Mouse (Mus musculus) limb, embryonic 12.5 days (tissue): ENCODE data around the gene Gm20721. TPM values are rescaled to one million over a fixed set of nuclear protein-coding genes. Genes with fewer than 3 reads are reported as not detected.
A peak's percentile ranks its signal among the peaks of the same experiment; 100 is the strongest.

ENCODE experiments used
- ATAC-seq: fragments of 200-750 bp; cut with Nextera tagmentation; 2 replicates; pipeline ENCODE4 v1.8.0; 2017; ENCODE audit warnings: low read depth, moderate TSS enrichment; ENCODE audit not compliant: insufficient number of reproducible peaks, insufficient read depth, low FRiP score, low TSS enrichment
- H3K27ac ChIP-seq: fragments of 300-500 bp; sonication (generic); 2 replicates; pipeline ENCODE4 v1.5.1; 2016; ENCODE audit warnings: mild to moderate bottlenecking, moderate library complexity
- H3K27me3 ChIP-seq: fragments of 300-500 bp; sonication (generic); 2 replicates; pipeline ENCODE4 v1.6.1; 2016; ENCODE audit warnings: mild to moderate bottlenecking, moderate library complexity
- H3K36me3 ChIP-seq: fragments of 300-500 bp; sonication (generic); 2 replicates; pipeline ENCODE4 v1.6.1; 2016; ENCODE audit warnings: mild to moderate bottlenecking, moderate library complexity
- H3K4me1 ChIP-seq: fragments of 300-500 bp; sonication (generic); replicated peaks from 2 replicates; pipeline ENCODE4 v1.6.1; 2016
- H3K4me2 ChIP-seq: fragments of 300-500 bp; sonication (generic); 2 replicates; pipeline ENCODE4 v1.6.1; 2016; ENCODE audit warnings: mild to moderate bottlenecking, moderate library complexity
- H3K4me3 ChIP-seq: fragments of 300-500 bp; sonication (generic); replicated peaks from 2 replicates; pipeline ENCODE4 v1.5.1; 2016; ENCODE audit warnings: mild to moderate bottlenecking
- H3K9ac ChIP-seq: fragments of 300-500 bp; sonication (generic); replicated peaks from 2 replicates; pipeline ENCODE4 v1.6.1; 2016; ENCODE audit warnings: mild to moderate bottlenecking, moderate library complexity
- H3K9me3 ChIP-seq: fragments of 300-500 bp; sonication (generic); 2 replicates; pipeline ENCODE4 v1.6.1; 2016; ENCODE audit warnings: mild to moderate bottlenecking, moderate library complexity
- WGBS: fragments of 180-500 bp; shearing (Covaris S2); methylation state at CpG from one replicate; pipeline ENCODE4 v1.1.7; 2016; 5-methylcytosine and 5-hydroxymethylcytosine counted together
- polyA plus RNA-seq: library from polyadenylated mRNA; unstranded; fragments of >200 nt; fragmentation: Nextera tagmentation; extraction: Ambion mirVana; gene quantifications from 2 replicates; pipeline ENCODE4 v1.2.1, GENCODE M21; 2016

The Gm20721 gene
- polyA plus RNA-seq, 1 experiment from 2014 or later = 19.9 TPM

GRCm38 (mm10) chr2:174343566-174343965, 2.9 kb downstream of the Gm20721 start:
- Histone ChIP-seq H3K27me3 (no peaks in the 10 kb centered on the region), H3K4me2 (peak overlapping the region; percentile 44), H3K9me3 (0 out of 2 replicates have a peak, but pooled peaks cover 3% of the 10 kb centered on the region), H3K27ac (peak overlapping the region; percentile 82), H3K4me1 (peaks cover 58% of the 10 kb centered on the region), H3K9ac (no peak overlapping the region), H3K36me3 (peaks cover 79% of the 10 kb centered on the region), H3K4me3 (no peak overlapping the region)
- ATAC-seq = no peak
- 25% methylated on average over 1 of the region's 1 CpGs for WGBS

GRCm38 (mm10) chr2:174342793-174343400, 3.6 kb downstream of the Gm20721 start:
- no peak for ATAC-seq
- no peaks in the 10 kb centered on the region for H3K27me3 ChIP-seq
- no peak overlapping the region for H3K9ac ChIP-seq
- peaks cover 79% of the 10 kb centered on the region for H3K36me3 ChIP-seq
- 0 out of 2 replicates have a peak, but pooled peaks cover 3% of the 10 kb centered on the region for H3K9me3 ChIP-seq
- H3K27ac ChIP-seq = peak overlapping the region; percentile 82
- peaks cover 63% of the 10 kb centered on the region for H3K4me1 ChIP-seq
- no peak overlapping the region for H3K4me3 ChIP-seq
- WGBS = 52% methylated on average over 8 of the region's 8 CpGs
- peak overlapping the region; percentile 44 for H3K4me2 ChIP-seq

GRCm38 (mm10) chr2:174340893-174341580, 5.5 kb downstream of the Gm20721 start:
- H3K4me2 ChIP-seq = no peak overlapping the region
- ATAC-seq = no peak
- H3K9ac ChIP-seq = no peak overlapping the region
- no peak overlapping the region for H3K27ac ChIP-seq
- H3K4me3 ChIP-seq = no peak overlapping the region
- H3K36me3 ChIP-seq = peaks cover 76% of the 10 kb centered on the region
- WGBS = 92% methylated on average over 4 of the region's 4 CpGs
- H3K9me3 ChIP-seq = no peaks in the 10 kb centered on the region
- no peaks in the 10 kb centered on the region for H3K27me3 ChIP-seq
- H3K4me1 ChIP-seq = peaks cover 82% of the 10 kb centered on the region

- H3K4me3 ChIP-seq = no peak overlapping the region
- H3K27me3 ChIP-seq = no peaks in the 10 kb centered on the region
- H3K4me2 ChIP-seq = no peak overlapping the region
- 91% methylated on average over 3 of the region's 3 CpGs for WGBS
- no peaks in the 10 kb centered on the region for H3K9me3 ChIP-seq
- peaks cover 69% of the 10 kb centered on the region for H3K36me3 ChIP-seq
- H3K27ac ChIP-seq = no peak overlapping the region
- ATAC-seq = no peak
- no peak overlapping the region for H3K9ac ChIP-seq
- peaks cover 89% of the 10 kb centered on the region for H3K4me1 ChIP-seq
Observed at GRCm38 (mm10) chr2:174340229-174340892, 6.2 kb downstream of the Gm20721 start.

- Histone ChIP-seq H3K9me3 (no peaks in the 10 kb centered on the region), H3K27ac (no peak overlapping the region), H3K27me3 (no peaks in the 10 kb centered on the region), H3K4me1 (peaks cover 92% of the 10 kb centered on the region), H3K36me3 (peaks cover 69% of the 10 kb centered on the region), H3K4me2 (no peak overlapping the region), H3K9ac (no peak overlapping the region), H3K4me3 (no peak overlapping the region)
- ATAC-seq = no peak
- 88% methylated on average over 1 of the region's 1 CpGs for WGBS
Observed at GRCm38 (mm10) chr2:174339701-174340100, 6.8 kb downstream of the Gm20721 start.

- Histone ChIP-seq H3K4me1 (peaks cover 92% of the 10 kb centered on the region), H3K4me2 (no peak overlapping the region), H3K27me3 (no peaks in the 10 kb centered on the region), H3K9me3 (no peaks in the 10 kb centered on the region), H3K36me3 (peaks cover 60% of the 10 kb centered on the region), H3K27ac (no peak overlapping the region), H3K9ac (no peak overlapping the region), H3K4me3 (no peak overlapping the region)
- 91% methylated on average over 13 of the region's 13 CpGs for WGBS
- no peak for ATAC-seq
Observed at GRCm38 (mm10) chr2:174337275-174337674, 9.2 kb downstream of the Gm20721 start.

- Histone ChIP-seq H3K27me3 (no peaks in the 10 kb centered on the region), H3K36me3 (peaks cover 33% of the 10 kb centered on the region), H3K9ac (no peak overlapping the region), H3K4me1 (peaks cover 74% of the 10 kb centered on the region), H3K9me3 (no peaks in the 10 kb centered on the region), H3K4me2 (no peak overlapping the region; the same call in 1 of the 2 replicates), H3K4me3 (no peak overlapping the region), H3K27ac (no peak overlapping the region)
- no peak for ATAC-seq
- 83% methylated on average over 10 of the region's 10 CpGs for WGBS
Observed at GRCm38 (mm10) chr2:174334415-174334814, 12.1 kb downstream of the Gm20721 start.

- WGBS = 58% methylated on average over 7 of the region's 7 CpGs
- Histone ChIP-seq H3K4me1 (peaks cover 77% of the 10 kb centered on the region), H3K4me2 (peak overlapping the region; percentile 69), H3K36me3 (peaks cover 27% of the 10 kb centered on the region), H3K9ac (no peak overlapping the region), H3K4me3 (peak overlapping the region; percentile 98; the same call in 1 of the 2 replicates), H3K9me3 (0 out of 2 replicates have a peak, but pooled peaks cover 2% of the 10 kb centered on the region), H3K27me3 (no peaks in the 10 kb centered on the region), H3K27ac (no peak overlapping the region)
- ATAC-seq = no peak
Observed at GRCm38 (mm10) chr2:174333239-174333890, 13.1 kb downstream of the Gm20721 start.

GRCm38 (mm10) chr2:174331282-174332030, 15.1 kb downstream of the Gm20721 start:
- H3K36me3 ChIP-seq = peaks cover 26% of the 10 kb centered on the region
- peak overlapping the region; percentile 98 for H3K4me3 ChIP-seq
- no peaks in the 10 kb centered on the region for H3K27me3 ChIP-seq
- peak overlapping the region; percentile 100 for H3K9ac ChIP-seq
- 26% methylated on average over 12 of the region's 12 CpGs for WGBS
- peak overlapping the region; percentile 100 for H3K27ac ChIP-seq
- no peak for ATAC-seq
- 0 out of 2 replicates have a peak, but pooled peaks cover 12% of the 10 kb centered on the region for H3K9me3 ChIP-seq
- H3K4me1 ChIP-seq = peaks cover 62% of the 10 kb centered on the region
- H3K4me2 ChIP-seq = peak overlapping the region; percentile 69

- Histone ChIP-seq H3K27me3 (no peaks in the 10 kb centered on the region), H3K9me3 (0 out of 2 replicates have a peak, but pooled peaks cover 12% of the 10 kb centered on the region), H3K4me2 (peak overlapping the region; percentile 69), H3K9ac (peak overlapping the region; percentile 100), H3K4me3 (peak overlapping the region; percentile 98), H3K27ac (peak overlapping the region; percentile 100), H3K4me1 (peaks cover 55% of the 10 kb centered on the region), H3K36me3 (peaks cover 25% of the 10 kb centered on the region)
- peak; percentile 61 for ATAC-seq
- WGBS = 1% methylated on average over 44 of the region's 48 CpGs
Observed at GRCm38 (mm10) chr2:174330616-174331191, 15.8 kb downstream of the Gm20721 start.
